Mouse (Mus musculus) liver, embryonic 14.5 days (tissue): ENCODE data around the gene H2-Q7.
"Not testable (repeated sequence)": the region's sequence is repeated elsewhere in the genome, so short reads cannot be mapped to it uniquely, and the experiment has no call there.

Experiments
- CTCF ChIP-seq: IDR thresholded peaks from 2 replicates; pipeline ENCODE4 v1.5.1; 2016; ENCODE audit warnings: antibody characterized with exemption, low read depth, control low read depth
- EP300 ChIP-seq: IDR thresholded peaks from 2 replicates; pipeline ENCODE4 v1.6.1; 2016; ENCODE audit warnings: antibody characterized with exemption, low read depth

DNA sequence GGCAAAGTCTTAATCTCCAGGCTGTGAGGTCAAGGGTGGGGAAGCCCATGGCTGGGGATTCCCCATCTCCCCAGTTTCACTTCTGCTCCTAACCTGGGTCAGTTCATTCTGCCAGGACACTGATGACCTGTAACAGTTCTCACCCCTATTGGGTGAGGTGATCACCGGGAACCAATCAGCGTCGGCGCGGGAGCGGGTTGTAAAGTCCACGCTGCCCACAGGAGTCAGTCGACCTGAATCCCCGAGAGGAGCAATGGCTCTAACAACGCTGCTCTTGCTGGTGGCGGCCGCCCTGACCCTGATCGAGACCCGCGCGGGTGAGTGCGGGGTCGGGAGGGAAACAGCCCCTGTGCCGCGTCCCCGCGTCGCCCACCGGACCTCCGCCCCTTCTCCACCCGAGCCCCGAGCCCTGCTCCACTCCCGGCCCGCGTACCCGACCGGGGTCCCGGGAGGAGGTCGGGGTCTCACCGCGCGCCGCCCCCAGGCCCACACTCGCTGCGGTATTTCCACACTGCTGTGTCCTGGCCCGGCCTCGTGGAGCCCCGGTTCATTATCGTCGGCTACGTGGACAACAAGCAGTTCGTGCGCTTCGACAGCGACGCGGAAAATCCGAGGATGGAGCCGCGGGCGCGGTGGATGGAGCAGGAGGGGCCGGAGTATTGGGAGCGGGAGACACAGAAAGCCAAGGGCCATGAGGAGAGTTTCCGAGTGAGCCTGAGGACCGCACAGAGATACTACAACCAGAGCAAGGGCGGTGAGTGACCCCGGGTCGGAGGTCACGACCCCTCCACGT, 14.1 kb upstream of the H2-Q7 start, which contains the start of gene H2-Q6:
- not testable (repeated sequence) for TF ChIP-seq CTCF, EP300
